Mouse (Mus musculus) ovary, postnatal 36 days (tissue): Measurements from ENCODE around the gene Ccdc159.

ENCODE experiments used
- DNase-seq: peaks from one replicate; pipeline ENCODE4 v3.0.0; 2022; ENCODE audit warnings: low spot score, mixed read lengths

Ccdc159 gene

GRCm38 (mm10) chr9:21927208-21927753 is at the start of gene Ccdc159, which contains the start of gene Tmem205:
Gene Ccdc159, plus strand, starts transcription at chr9:21927471.
Gene Tmem205, minus strand, starts transcription at chr9:21927556.
- peak; percentile 89 for DNase-seq

GRCm38 (mm10) chr9:21889229-21889628 is 38.0 kb upstream of the Ccdc159 start:
- no peak for DNase-seq

- peak; percentile 44 for DNase-seq
These were observed 25.9 kb upstream of the Ccdc159 start for GRCm38 (mm10) chr9:21901223-21901820.

- DNase-seq = no peak
These were observed 23.2 kb upstream of the Ccdc159 start for GRCm38 (mm10) chr9:21904031-21904430.

GRCm38 (mm10) chr9:21908216-21908615 is 19.1 kb upstream of the Ccdc159 start:
- no peak for DNase-seq

- DNase-seq = no peak
These were observed 17.6 kb upstream of the Ccdc159 start for GRCm38 (mm10) chr9:21909474-21910223.

- DNase-seq = no peak
These were observed 10.3 kb upstream of the Ccdc159 start for GRCm38 (mm10) chr9:21916851-21917492.

- peak; percentile 44 for DNase-seq
These were observed 9.7 kb upstream of the Ccdc159 start for GRCm38 (mm10) chr9:21917493-21918034.

- peak; percentile 97 for DNase-seq
These were observed 9.2 kb upstream of the Ccdc159 start, which contains the start of gene Rab3d for GRCm38 (mm10) chr9:21918035-21918592. Gene Rab3d, minus strand, starts transcription at chr9:21918192.

- DNase-seq = no peak
These were observed 8.4 kb upstream of the Ccdc159 start for GRCm38 (mm10) chr9:21918692-21919384.

- no peak for DNase-seq
These were observed 4.2 kb upstream of the Ccdc159 start for GRCm38 (mm10) chr9:21923036-21923435.

GRCm38 (mm10) chr9:21923490-21924098 is 3.7 kb upstream of the Ccdc159 start:
- DNase-seq = no peak

- DNase-seq = peak; percentile 85
These were observed 3.2 kb upstream of the Ccdc159 start for GRCm38 (mm10) chr9:21924099-21924493.

- no peak for DNase-seq
These were observed 2.2 kb upstream of the Ccdc159 start for GRCm38 (mm10) chr9:21925034-21925433.

GRCm38 (mm10) chr9:21925506-21925905 is 1.8 kb upstream of the Ccdc159 start:
- no peak for DNase-seq

GRCm38 (mm10) chr9:21926155-21926554 is 1.1 kb upstream of the Ccdc159 start:
- no peak for DNase-seq

GRCm38 (mm10) chr9:21926784-21927183 is 487 bp upstream of the Ccdc159 start:
- DNase-seq = no peak

- DNase-seq = no peak
These were observed 1.9 kb downstream of the Ccdc159 start for GRCm38 (mm10) chr9:21929208-21929607.

- no peak for DNase-seq
These were observed 4.7 kb downstream of the Ccdc159 start for GRCm38 (mm10) chr9:21932006-21932405.

- DNase-seq = no peak
These were observed 5.3 kb downstream of the Ccdc159 start for GRCm38 (mm10) chr9:21932445-21933137.
